Mouse (Mus musculus): ENCODE results near the gene Adk.

GRCm38 (mm10) chr14:21286274-21286673 is 233.9 kb downstream of the Adk start:
- TF ChIP-seq CTCF (IDR thresholded peaks at IDR 0.05; ENCODE audit: low read depth), result no peak
- no peak for TF ChIP-seq EP300 (IDR thresholded peaks at IDR 0.05; ENCODE audit: low read depth)

All from heart, postnatal 0 days (tissue).